Mouse (Mus musculus) spleen, adult 12 weeks (tissue): ENCODE measurements around the gene Trappc6a.
"Not testable (repeated sequence)": the region's sequence is repeated elsewhere in the genome, so short reads cannot be mapped to it uniquely, and the experiment has no call there.

Source experiments
- DNase-seq: peaks from one replicate; pipeline ENCODE4 v3.0.0; 2022; ENCODE audit warnings: low spot score

Trappc6a gene

DNA sequence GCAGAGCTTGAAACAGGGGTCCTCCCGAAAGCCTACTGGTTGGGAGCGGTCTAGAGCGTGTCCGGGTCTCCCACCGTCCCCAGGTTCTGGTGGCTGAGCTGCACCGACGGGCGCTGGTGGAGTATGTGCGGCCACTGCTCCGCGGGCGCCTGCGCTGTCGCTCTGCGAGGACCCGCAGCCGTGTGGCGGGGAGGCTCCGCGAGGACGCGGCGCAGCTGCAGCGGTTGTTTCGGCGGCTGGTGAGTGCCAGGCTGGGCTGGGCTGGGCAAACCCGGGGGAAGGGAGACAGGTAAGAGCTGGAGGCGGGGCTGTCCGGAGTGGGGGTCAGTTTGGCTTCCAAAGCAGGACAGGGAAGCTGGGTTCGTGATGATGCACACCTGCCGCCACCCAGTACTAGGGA is 18.7 kb upstream of the Trappc6a start:
- DNase-seq = no peak

DNA sequence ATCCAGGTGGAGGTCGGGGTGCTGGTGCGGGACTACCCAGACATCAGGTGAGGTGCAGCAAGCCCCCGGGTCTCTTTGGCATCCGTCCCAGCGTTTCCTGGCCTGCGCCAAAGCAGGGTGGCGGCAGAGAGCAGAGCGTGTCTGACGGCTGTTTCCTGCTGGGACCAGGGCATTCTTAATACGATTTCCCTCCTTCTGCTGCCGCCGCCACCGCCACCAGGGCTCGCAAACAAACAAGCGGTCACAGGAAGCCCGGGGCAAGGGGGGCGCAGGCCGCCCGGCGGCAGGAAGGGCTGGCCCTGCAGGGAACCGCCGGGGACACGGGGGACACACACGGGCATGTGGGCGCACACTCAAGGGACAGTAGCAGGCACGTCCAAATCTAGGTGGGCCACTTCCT is 16.5 kb upstream of the Trappc6a start:
- DNase-seq = no peak

DNA sequence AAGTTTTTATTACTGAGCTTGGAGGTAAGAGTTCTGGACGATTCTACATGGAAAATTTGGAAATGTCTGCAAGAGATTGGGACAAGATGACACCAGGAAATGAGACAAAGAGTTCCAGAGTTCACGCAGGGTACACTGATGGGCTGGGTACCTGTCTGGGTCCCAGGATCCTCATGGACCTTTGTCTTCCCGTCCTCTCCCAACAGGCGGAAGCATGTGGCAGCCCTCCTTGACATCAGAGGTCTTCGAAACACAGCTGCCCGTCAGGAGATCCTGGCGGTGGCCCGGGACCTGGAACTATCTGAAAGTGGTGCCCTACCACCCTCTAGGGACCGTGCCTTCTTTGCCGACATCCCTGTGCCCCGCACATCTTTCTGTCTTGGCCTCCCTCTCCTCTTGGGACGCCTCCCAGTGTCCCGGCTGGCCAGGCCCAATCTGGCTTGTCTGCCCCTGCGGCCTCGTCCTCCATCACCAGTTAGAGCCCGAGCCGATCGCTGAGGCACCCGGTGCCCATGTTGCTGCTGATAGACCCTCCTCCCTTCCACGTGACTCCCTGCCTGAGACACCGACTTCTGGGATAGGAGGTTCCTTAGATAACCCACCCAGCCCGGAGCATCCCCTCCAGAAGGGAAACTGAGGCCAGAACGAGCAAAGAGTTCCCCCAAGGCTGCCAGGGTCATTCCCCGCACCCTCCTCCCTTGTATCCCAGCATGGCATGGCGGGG is 13.3 kb upstream of the Trappc6a start:
- no peak for DNase-seq

DNA sequence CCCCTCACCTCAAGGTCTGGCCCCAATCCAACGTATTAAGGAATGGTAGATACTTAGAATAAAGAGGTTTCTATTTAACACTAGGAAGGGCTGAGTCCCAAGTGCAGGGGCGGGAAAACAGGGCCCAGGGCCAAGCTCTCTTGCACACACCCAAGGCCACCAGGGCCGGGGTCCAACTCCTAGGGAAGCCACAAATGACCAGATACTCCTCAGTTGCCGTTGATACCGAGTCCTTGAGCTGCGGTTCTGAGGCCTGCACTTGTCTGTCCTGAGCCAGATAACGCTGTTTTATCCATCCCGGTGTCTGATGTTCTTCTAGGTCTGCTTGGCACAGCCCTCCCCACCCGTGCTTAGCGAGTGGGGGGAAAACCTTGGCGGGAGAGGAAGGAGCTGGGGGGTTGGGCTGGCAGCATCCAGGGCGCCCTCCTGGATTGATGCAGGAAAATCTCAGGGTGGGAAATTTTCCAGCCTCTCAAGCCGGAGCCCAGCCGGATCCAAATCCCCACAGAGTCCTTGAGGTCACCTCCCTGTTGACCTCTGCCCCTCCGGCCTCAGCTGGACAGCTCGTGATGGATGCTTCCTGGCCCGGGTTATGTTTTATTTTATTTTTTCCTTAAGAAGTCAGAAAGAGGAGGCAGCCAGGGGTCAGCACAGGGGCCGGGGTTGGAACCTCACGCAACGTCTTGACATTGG is 12.5 kb upstream of the Trappc6a start:
- no peak for DNase-seq

DNA sequence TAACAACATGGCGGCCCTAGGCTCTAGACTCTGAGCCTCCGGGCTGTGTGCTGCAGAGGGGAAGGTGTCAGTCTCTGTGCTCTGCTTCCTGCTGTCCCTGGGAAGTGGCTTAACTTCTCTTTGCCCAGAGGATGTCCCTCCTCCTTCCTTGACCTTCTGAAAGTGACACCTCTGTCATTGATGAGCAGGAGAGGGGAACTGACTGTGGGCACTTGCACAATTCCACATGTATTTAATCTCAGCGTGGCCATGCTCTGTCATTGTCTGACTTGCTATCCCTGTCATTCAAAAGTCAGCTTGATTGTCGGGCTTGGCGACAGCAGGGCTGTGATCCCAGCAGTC is 12.0 kb upstream of the Trappc6a start:
- no peak for DNase-seq

DNA sequence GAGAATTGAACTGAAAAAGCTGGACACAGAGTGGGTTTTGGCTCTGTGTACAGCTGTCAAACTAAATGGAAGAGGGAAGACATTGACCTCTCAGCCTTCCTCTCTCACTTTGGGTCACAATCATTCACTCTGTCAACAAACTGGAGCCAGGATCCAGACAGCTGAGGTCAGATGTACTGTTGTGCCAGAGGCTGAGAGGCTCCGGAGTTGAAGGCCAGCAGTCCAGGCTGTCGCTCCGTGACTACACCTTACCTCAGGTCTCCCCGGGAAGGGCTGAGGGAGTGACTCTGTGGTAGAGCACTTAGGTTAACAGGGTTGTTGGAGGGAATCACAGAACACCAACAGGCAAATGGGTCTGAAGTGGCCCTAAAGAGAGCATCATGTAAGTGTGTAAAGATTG is 9.9 kb upstream of the Trappc6a start:
- no peak for DNase-seq

DNA sequence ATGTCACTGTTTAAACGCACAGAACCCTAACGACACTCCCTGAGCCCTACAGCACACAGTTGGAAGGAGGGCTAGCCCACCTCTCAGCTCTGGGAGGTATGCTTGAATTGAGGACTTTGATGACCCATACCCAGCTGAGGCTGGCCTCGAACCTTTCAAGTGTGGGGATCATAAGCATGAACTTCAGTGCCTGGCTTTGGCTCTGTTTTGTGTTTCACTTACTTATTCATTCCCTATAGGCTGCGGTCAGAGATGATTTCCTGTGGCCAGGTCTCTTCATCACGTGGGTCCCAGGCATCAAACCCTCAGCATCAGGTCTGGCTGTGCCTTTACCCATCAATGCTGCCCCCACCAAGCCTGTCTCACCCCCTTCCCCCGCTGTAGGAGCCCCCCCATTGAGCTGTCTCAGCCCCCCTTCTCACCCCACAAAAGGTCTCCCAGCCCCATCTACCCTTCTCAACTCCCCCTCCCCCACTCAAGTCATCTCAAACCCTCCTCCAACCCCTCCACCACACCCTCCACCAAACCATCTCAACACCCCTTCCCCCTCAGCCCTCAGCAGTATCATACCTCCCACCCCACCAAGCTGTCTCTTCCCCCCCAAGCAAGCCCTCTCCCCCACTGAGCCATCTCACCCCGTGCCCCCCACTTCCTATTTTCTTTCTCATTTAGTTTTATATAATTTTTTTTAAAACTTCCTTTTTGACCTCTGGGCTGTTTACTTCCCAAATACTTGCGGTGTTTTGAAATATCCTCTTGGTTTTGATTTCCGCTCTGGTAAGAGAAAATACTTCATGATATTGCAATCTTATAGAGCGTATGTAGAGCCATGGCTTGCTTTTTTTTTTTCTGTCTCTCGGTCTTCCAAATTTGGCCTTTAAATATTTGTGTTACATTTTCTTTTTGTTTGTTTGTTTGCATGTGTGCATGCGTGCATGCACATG is 7.5 kb upstream of the Trappc6a start:
- DNase-seq = no peak

DNA sequence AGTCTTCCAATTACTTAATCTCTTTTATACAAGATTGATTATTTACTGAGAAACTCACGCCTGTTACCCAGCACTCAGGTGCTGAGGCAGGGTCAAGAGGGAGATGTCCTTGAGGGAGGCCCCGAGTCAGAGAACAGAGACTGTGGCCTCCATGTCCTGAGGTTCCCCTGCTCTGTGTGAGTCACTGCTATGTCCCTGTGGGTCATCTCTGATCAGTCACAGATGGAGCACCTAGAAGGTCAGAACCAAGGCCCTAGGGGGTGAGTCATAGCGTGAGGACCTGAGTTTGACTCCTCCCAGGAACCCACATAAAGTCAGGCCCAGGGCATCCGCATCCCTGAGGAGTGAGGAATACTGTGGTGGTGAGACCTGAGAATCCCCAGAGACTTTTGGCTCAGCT is 6.5 kb upstream of the Trappc6a start:
- no peak for DNase-seq

DNA sequence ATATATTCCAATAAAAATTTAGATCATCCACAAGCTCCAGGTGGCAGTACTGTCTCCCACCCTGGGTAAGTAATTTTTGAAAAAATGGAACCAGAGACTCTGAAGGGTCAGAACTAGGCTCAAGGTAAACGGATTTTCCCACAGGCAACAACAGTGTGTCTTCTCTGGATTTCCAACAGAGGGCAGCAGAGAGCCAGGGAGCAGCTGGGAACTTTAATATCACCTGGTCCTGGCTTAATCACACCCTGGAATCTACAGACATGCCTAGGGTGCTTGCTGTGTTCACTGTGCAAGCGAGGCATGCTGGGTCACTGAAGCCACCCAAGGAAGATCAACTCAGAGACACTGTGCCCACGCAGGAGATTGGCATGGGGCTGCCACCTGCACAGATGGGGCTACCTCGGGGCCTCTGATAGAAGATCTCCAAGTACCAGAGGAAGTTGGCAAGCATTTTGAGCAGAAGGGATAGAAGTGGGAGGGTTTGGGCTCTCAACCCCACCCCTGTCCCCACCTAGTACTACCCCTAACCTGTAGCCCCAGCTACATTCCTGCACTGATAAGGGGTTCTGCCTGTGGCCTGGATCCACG is 4.6 kb upstream of the Trappc6a start:
- DNase-seq = no peak

DNA sequence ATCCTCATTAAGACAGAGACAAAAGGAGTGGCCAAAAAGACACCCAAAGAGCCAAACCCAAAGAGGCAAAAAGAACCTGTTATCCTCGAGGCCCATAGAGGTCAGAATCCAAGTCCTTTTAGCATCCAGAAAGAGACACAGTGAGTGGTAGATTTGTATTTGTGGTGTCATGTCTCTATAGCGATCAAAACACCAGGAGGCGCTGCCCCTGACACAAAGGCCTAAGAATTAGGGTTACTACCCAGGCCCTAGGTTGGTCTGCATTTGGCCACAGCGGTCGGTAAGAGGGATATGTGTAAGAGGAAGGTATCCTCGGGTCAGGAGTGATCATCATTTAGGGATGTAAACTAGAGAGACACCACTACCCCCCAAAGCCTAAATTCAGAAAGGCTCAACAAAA is 1.9 kb upstream of the Trappc6a start:
- no peak for DNase-seq

DNA sequence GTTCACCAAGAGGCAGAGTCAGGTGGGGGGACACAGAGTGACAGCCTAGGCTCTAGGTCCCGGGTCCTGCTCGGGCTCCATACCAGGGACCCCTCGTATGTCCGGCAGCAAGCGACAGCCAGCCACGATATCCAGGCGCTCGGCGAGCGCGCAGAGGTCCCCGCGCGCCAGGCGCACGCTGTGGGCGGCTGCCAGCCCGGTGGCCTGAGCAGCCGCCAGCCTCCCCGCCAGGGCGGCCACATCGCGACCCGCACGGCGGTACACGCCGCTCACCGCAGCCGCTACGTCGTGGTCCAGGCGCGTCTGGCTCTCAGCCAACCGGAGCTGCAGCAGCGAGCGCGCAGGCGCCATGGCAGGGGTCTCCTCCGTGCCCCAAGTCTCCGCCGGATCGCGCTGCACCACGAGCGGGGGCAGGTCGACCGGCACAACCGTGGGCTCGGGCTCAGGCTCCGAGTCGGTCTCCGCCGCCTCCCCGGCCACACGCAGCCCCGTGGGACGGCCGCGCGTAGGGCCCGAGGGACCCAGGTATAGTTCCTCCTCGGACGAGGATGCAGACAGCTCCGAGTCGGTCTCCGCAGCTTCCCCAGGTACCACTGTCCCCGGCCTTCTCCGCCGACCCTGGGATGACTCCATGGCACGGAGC is 1.1 kb upstream of the Trappc6a start:
- peak; percentile 31 for DNase-seq

DNA sequence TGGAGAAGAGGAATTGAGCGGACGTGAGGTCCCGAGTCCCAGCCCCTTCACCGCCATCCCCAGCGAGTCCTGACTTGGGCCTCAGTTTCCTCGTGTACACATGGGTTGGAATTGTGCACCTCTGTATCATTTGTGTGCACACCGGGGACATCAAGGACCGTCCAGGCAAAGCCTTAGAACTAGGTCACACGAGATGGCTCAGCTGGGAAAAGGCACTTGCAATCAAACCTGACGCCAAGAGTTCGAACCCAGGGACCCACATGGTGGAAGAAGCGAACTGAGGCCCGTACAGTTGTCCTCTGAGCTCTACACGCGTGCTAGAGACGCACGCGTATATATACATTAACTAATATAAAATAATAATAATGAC is 598 bp upstream of the Trappc6a start:
- no peak for DNase-seq

DNA sequence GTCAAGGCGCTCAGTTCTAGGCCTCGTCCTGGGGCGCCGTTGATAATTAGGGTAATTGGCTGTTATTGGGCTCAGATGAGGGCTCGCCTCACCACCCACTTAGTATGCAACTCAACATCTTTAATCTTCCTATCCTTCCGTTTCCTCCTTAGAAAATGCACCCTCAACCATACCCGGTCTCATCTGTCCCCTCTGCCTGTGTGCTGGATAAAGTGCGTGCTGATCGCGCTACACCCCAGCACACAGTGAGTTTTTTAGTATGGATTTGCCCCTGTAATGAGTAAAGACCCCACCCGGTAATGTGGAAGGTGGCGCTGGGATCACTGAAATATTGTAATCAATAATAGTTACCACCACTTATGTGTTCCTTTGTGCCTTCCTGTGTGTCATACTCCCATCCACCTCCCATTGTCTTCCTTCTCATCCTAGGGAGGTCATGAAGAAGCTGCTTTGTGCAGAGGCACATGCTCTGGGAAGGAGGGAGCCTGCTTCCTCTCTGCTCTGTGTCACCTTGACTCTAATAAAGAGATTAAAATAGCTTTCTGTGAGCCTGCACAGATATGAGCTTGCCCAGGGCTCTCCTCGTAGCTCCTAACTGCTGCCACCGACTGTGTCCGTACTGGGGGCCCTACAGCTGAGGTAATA is 851 bp downstream of the Trappc6a start:
- DNase-seq = no peak

DNA sequence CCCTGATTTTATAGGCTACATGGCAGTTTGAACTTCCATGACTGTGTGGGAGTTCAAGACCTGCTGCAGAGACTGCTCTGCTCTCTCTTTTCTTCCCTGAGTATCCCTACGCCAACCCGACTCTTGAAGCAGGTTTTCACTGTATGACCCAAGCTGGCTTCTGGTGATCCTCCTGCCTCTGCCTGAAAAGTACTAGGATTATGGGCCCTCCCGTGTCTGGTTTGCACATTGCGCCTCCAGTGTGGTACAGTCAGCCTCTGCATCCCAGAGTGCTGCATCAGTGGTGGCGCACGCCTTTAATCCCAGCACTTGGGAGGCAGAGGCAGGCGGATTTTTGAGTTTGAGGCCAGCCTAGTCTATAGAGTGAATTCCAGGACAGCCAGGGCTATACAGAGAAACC is 1.6 kb downstream of the Trappc6a start:
- DNase-seq = no peak

DNA sequence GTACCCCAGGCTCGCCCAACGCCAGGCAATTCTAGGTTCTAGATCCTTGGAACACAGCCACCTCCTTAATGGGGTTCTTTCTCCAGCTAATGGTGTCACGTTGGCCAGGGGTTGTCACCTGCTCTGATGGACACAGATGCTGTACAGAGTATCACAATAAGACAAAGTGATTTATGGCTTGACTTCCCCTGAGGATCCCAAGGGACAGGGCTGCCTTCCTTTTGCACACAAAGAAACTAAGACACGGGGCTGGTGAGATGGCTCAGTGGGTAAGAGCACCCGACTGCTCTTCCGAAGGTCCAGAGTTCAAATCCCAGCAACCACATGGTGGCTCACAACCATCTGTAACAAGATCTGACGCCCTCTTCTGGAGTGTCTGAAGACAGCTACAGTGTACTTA is 3.7 kb downstream of the Trappc6a start:
- not testable (repeated sequence) for DNase-seq

DNA sequence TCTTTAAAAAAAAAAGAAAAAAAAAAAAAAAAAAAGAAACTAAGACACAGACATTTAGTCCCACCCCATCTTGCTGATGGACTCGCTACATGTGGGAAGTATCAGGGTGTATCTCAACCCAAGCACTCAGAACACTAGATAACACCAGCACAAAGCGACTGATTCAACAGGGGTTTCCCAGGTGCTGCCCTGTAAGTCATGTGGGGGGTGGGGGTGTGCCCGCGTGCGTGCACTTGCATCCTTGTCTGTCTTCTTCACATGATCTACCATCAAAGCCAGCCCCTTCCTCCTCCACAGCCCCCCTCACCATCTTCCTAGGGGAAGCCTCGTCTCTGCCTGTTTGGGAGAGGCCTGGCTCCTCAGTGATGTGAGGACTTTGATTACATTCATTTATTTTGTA is 4.2 kb downstream of the Trappc6a start:
- no peak for DNase-seq

DNA sequence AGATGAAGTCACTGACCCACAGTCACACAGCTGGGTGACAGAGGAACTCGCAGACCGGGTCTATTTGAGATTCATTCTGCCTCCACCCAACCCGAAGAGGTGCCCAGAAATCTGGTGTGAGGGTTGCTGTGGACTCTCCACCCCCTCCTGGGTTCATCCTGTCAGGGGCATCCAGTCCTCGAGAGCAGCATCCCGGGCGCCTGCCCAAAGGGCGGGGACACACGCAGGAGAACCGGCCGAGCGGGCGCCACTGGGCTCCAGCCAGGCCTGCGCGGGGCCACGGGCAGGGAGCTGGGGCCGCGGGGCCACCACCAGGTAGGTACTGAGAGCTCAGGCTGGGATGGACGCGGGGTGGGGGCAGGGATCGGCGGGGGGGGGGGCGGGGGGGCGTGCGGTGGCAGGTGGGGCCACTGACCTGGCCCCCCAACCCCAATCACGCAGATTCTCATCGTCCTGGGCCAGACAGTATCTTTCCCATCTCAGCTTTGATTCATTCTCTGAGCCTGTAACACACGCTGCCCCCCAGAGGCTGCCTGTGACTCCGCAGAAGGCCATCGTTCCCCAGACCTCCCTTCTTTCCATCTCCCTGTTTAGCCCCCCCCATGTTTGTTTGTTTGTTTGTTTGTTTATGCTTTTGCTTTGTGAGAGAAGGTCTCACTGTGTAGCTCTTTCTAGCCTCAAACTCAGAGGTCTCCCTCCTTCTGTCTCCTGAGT is 9.6 kb downstream of the Trappc6a start, which contains the start of gene Nkpd1:
Gene Nkpd1, plus strand, starts transcription at position 187 of the 714 bp plus-strand sequence.
- DNase-seq = no peak

DNA sequence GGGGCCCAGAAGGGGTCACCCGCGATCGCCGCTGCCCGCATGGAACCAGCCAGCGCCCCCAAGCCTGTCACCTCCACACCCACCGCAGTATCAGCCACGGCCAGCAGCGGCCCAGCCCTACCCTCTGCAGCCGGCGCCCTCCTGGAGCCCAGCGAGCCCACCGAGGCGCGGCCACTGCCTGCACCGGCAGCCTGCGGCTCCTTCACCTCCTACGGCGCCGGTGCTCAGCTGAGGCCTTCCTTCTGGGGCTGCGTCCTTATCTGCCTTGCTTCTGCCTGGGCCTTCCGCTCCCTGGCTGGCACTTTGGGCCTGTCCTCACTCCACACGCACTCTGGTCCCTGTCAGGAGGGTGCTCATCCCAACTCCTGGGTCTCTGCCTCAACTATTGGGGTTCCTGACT is 11.8 kb downstream of the Trappc6a start:
- DNase-seq = no peak

DNA sequence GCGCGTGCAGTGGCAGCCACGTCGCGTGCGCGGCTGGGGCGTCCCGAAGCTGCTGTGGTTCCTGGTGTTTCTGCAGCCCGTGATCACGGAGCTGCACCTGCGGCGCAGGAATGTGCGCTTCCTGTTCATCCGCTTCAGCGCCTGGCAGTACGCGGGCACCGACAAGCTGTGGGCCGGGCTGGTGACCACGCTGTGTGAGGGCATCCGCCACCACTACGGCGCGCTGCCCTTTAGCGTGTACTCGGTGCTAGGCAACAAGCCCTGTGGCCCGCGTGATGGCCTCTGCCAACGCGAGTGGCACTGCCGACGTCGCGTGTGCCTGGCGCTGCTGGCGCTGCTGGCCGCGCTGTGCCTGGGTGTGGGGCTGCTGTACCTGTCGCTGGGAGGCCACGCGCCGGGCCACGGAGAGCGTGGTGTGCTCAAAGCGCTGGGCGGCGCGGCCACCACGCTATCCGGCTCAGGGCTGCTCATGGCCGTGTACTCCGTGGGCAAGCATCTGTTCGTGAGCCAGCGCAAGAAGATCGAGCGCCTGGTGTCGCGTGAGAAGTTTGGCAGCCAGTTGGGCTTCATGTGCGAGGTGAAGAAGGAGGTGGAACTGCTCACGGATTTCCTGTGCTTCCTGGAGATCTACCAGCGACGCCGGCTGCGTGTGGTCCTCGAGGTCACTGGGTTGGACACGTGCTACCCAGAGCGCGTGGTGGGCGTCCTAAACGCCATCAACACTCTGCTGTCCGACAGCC is 15.0 kb downstream of the Trappc6a start:
- DNase-seq = no peak

DNA sequence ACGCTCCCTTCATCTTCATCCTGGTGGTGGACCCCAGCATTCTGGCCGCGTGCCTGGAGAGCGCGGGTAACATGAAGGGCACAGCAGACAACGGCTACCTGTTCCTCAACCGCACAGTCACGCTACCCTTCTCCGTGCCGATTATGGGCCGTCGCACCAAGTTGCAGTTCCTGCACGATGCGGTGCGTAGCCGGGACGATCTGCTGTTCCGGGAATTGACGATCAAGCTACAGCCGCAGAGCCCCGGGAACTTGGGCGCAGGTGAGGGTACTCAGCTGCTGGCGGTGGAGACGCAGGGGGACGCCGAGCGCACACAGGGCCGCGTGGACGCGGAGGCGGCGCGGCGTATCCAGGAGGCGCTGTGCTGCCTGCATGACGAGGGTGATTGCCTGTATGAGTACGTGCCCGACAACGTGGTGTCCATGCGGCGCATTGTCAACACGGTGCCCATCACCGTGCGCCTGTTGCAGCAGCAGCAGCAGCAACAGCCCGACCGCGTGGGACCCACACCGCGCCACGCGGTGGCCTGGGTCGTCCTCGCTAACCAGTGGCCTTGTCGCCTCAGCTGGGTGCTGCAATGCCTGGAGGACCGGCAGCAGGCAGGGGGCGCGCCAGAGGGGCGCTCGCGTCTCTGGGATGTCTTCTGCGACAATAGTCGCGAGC is 15.7 kb downstream of the Trappc6a start:
- no peak for DNase-seq
